Mouse (Mus musculus) right cerebral cortex, postnatal 10 days (tissue): ENCODE data around the gene Bbs1.
"Not testable (repeated sequence)": the region's sequence is repeated elsewhere in the genome, so short reads cannot be mapped to it uniquely, and the experiment has no call there.

ENCODE experiments used
- DNase-seq, 2 experiments: peaks; one replicate each; pipeline ENCODE4 v3.0.0; 2021; ENCODE audit warnings: low spot score in 2 of 2

Bbs1 gene

DNA sequence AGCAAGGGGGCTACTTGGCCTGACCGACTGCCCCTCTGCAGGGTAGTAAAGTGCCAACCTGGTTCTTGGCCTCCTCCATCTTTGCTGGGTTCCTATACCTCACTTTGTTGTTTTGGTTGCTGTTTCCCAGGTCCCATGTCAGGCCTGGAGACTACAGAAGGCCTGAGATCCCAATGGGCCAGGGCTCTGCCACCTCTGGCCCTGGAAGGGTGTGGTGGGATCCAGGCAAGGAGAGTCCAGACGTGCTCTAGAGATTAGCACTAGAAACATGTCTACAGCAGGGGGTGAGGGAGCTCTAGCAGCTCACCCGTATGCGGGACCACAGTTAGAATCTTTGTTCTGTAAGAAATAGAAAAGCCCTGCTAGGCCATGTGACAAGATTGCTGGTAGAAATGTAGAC is 22.5 kb downstream of the Bbs1 start:
- no peak for DNase-seq

- DNase-seq: no peak
Observed at GRCm38 (mm10) chr19:4879324-4879703, 27.1 kb downstream of the Bbs1 start.

DNA sequence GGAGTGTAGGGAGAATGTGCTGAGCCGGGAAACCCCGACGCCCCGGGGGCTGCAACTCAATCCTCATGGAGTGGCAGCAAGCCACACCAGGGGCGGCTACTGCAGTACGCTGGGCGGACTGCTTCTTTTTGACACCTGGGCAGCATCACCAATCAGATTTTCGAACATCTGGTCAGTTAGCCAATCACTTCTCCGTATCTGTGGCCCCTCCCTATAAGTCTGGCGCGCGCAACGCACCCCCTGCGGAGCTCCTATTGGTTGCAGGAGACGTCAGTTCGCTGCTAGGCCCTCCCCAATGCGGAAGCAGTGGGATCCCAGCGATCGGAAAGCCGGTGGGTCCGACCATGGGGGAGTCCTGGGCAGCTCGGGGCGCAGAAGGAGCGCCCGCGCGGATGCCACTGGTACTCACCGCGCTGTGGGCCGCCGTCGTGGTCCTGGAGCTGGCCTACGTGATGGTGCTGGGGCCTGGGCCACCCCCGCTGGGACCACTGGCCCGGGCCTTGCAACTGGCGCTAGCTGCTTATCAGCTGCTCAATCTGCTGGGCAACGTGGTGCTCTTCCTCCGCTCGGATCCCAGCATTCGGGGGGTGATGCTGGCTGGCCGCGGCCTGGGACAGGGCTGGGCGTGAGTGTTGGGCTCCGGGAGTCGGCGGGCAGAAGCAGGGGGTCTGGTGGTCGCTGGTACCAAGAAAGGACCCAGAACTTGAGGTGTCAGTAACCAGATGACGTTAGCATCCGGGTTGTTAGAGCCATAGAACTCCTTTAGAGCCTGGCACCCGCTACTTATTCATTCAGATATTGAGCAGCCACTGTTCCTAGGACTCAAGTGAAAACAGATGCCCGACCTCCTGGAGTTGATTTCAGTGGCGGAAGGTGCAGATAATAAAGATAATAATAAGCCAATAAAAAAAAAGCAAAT is 27.8 kb downstream of the Bbs1 start, which contains the start of gene Zdhhc24:
Gene Zdhhc24, plus strand, starts transcription at position 264 of the 919 bp plus-strand sequence.
- peak; percentile 97 for DNase-seq

DNA sequence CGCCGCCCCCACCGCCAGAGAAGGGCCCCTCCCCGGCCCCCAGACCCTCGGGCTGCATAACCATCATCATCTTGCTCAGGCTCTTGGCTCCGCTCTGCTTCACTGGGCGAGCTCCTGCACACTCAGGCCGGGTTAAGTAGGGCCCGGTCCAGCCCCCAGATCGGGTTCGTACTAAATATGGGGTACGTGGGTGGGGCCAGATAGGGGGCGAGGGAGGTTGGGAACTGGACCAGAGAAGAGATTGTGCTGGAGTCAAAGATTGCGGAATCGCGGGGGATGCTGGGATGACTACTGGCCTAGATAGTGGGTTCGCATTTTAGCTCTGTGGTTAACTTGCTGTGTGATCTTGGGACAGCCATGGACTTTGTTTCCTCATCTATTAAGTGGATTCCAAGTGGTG is 28.6 kb downstream of the Bbs1 start, which contains the start of gene Actn3:
Gene Actn3, minus strand, starts transcription at position 125 of the 400 bp plus-strand sequence.
- no peak for DNase-seq

GRCm38 (mm10) chr19:4876755-4877154 is 29.7 kb downstream of the Bbs1 start:
- no peak for DNase-seq

- no peak for DNase-seq
Observed at GRCm38 (mm10) chr19:4876241-4876640, 30.2 kb downstream of the Bbs1 start.

GRCm38 (mm10) chr19:4874613-4875012 is 31.8 kb downstream of the Bbs1 start:
- not testable (repeated sequence) for DNase-seq

DNA sequence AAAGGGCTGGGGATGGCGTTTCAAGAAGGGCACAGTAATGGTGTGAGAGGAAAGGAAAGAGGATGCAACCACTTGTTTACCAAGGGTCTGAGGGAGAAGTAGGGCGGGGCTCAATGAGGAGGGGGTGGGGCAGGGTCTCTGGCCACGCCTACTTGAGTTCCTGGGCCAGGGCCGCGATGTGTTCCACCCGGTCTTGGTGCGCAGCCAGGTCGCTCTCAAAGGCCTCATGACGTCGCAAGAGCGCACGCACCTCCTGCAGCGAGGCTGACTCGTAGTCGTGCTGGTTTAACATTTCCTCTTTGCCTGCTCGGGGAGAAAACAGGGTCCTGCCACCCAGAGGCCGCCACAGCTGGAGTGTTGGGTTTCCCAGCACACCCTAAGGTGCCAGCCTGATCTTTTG is 41.3 kb downstream of the Bbs1 start:
- DNase-seq: no peak

GRCm38 (mm10) chr19:4863048-4863447 is 43.4 kb downstream of the Bbs1 start:
- DNase-seq: no peak

DNA sequence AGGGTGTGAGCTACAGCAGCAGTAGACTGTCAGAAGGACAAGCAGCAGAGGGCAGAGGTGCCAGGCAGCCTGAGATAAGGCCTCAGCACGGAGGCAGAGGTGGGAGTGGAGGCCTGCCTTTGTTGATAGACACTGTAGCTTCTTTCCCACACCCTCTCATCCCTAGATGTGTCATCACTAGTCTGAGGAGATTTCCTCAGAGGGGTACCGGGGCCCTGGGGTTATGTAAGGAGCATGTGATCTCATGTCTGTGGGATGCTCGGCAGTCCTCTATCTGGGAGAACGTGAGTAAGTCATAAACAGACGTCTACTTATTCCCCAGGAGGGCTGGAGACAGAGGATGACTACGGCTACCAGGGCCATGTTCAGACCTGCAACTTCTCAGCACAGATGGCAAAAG is 47.3 kb downstream of the Bbs1 start:
- DNase-seq: no peak

GRCm38 (mm10) chr19:4855951-4856350 is 50.5 kb downstream of the Bbs1 start:
- DNase-seq: no peak

GRCm38 (mm10) chr19:4855470-4855820 is 51.0 kb downstream of the Bbs1 start:
- DNase-seq: no peak

DNA sequence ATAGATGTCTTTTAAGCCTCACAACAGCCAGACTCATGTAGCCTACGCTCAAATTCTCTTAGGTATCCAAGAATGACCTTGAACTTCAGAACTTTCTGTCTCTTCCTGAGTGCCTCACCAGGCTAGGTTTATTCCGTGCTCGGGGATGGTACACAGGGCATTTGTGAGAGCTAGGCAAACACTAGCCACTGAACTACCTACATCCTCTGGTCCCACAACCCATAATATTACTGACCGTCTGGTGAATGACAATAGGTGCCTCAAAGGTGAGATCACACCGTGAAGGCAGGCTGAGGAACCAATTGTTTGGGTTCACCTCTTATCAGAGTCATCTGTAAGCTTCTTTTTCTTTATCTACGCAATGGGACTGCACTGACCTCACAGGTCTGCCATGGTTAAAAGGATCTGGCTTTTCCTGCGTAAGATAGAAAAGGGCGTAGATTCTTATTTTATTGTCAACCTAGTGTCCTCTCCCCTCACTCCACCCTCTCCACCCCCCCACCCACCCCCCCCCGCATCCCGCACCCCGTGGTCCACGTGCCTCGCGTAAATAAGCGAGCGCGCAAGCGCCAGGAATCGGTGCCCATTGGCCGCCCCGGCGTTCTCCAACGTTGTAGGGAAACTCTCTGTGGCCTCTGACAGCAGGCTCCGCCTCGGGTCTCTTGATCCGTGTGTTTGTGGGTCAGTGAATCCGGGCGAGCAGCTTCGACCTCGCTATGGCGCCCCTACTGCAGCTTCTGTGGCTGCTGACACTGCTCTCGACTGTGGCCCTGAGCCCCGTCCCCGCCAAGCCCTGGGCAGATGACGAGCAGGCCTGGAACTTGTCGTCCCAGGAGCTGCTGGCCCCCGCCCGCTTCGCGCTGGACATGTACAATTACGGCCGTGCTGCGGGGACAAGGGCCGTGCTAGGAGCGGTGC is 51.6 kb downstream of the Bbs1 start, which contains the start of gene Ctsf:
Gene Ctsf, plus strand, starts transcription at position 579 of the 918 bp plus-strand sequence.
- DNase-seq: peak; percentile 94

- no peak for DNase-seq
Observed at GRCm38 (mm10) chr19:4850281-4850680, 56.1 kb downstream of the Bbs1 start.

- no peak for DNase-seq
Observed at GRCm38 (mm10) chr19:4849800-4850199, 56.6 kb downstream of the Bbs1 start.

- DNase-seq: no peak
Observed at GRCm38 (mm10) chr19:4847490-4847889, 58.9 kb downstream of the Bbs1 start.

GRCm38 (mm10) chr19:4845846-4846245 is 60.6 kb downstream of the Bbs1 start:
- DNase-seq: no peak

DNA sequence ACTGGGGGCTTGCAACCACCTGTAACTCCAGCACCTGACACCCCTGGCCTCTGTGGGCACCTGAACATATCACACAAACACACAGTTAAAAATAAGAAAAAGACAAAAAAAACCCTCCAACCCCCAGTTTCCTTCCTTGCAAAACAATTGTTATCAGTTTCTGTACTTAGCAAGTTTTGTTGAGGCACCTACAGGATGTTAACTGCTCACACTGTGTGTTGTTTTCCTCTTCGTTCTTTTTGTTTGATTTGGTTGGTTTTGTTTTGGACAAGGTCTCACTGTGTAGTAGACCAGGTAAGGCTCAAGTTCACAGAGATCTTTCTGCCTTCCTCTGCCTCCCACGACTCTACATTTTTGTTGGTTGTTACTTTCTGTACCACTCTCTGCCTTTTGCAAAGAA is 63.8 kb downstream of the Bbs1 start:
- DNase-seq: no peak

DNA sequence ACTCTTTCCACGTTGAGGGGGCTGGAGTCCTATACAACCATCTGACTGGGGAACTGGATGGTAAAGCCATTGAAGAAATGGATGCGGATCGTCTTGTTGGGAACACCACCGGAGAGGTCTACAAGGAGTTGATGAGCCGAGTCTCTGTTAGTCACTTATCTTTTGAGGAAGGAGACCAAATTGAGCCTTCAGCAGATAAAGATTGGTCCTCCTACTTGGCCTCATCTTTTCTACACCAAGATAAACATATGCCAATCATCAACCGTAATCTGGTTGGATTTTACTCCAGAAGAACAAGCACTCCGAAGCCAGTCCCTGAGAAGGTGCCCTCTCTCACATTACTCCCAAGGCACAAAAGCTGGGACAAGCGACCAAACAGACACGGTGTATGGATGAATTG is 65.6 kb downstream of the Bbs1 start:
- no peak for DNase-seq

DNA sequence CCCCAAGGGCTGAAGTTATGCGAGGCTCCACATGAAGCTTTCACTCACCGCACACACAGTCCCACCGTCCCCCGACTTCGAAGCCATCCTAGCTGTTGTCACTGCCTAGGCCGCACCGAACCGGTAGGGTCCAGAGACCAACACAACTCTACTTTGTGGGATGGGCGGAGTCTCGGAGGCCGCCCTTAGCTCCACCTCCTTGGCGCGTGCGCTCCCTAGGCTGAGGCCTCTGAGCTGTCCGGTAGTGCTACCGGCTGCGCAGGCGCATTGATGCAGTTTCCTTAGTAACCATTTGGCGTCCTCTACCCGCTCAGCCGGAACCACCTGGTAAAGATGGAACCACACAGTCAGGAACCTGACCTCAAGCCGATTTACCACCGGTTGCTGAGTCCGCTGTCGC is 67.3 kb downstream of the Bbs1 start, which contains the start of the genes Ccs and Ccdc87:
Gene Ccs, minus strand, starts transcription at position 184 of the 400 bp plus-strand sequence.
Gene Ccdc87, plus strand, starts transcription at position 218 of the 400 bp plus-strand sequence.
- peak; percentile 97 to 98 for DNase-seq

DNA sequence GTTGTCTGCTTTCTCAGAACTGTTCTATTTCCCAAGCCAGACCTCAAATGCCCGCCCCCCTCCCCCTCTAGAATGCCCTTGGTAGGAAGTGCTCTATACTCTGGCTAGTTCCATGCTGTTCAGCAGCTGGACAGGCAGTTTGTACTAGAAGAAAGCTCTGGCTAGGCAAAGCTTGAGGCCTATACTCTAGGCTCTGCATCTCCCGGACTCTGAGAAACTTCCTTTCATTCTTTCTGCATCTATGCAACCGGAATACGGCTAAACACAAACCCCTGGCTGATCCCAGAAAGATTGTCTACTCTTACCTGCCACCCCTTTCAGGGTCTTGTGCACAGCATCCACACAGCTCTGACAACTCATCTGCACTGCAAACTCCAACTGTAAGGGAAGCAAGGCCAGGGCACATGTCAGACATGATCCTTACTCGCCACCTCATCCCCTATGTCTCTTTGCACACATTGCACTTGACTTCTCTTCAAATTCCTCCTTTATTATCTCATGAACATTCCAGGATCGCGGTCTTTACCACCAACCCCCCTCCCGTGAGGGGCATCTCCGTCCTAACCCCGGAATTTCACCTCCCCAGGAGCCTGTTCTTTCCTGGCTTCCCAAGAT is 67.8 kb downstream of the Bbs1 start:
- DNase-seq: no peak

GRCm38 (mm10) chr19:4837049-4837448 is 69.4 kb downstream of the Bbs1 start:
- DNase-seq: no peak
